Mouse (Mus musculus): Measurements from ENCODE around the gene Iba57. TPM values are rescaled to one million over a fixed set of nuclear protein-coding genes. Genes with fewer than 3 reads are reported as not detected.

Gene Iba57
- polyA plus RNA-seq, 1 experiment = 9.8 TPM

DNA sequence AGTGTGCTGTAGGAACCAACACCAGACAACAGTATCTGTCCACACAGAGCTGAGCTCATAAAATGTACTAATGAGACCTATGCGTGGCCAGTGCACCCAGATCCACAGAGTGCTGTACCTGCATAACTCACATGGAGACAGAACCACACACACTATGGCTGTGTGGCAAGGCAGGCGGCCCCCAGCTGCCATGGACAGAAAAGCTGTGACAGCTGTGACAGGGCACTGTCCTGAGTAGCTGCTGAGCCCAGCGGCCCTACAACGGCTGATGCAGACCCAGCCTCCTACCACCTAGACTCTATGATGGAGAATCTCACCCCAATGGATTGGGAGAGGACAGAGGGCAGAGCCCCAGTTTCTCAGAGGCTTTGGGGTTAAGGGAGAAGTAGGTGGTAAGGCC, 4.0 kb downstream of the Iba57 start:
- Histone ChIP-seq H3K4me1 (ENCODE audit: control insufficient read depth, insufficient read depth, insufficient read length, low read length) (peaks cover 12% of the 10 kb centered on the region), H3K4me3 (ENCODE audit: insufficient read depth, low read depth, low read length) (no peak overlapping the region), H3K27ac (replicated peaks; ENCODE audit: low read depth, low read length) (no peak overlapping the region)

DNA sequence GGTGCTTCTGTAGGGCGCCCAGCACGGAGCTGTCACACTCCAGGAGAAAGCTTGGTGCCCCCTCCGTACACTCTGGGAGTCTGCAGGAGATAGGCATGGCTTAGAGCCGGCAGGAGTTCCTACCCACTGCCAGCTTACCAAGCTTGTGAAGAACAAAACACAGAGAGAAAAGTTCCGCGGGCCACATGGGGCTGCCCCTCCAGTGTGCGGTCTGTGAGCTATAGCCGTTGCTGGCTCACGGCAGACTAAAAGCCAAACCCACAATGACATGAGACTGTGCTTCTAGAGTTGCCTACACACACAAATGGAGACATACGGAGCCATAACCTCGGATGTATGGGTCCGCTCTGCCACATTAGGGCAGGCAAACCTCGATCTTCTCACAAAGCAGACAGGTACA, 4.4 kb downstream of the Iba57 start:
- H3K4me1 ChIP-seq (ENCODE audit: control insufficient read depth, insufficient read depth, insufficient read length, low read length) = peaks cover 7% of the 10 kb centered on the region
- H3K27ac ChIP-seq (replicated peaks; ENCODE audit: low read depth, low read length) = no peak overlapping the region

DNA sequence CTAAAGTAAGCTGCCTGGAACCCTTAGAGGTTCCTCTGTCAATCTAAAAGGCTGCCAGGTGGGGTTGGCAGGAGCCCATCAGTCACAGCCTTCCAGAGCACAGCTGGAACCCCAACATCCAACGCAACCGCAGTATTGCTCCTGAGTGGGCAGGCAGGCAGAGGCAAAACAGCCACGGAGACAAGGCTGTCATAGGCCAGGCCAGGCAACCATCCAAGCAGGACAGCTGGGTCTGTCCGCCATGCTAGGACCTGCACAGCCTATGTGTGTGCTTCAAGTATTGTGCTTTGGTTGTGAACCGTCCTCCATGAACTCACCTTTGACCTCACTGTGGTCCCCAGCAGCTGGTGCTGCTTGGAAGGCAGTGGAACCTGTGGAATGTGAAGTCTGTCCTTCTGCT, 7.6 kb downstream of the Iba57 start:
- Histone ChIP-seq H3K4me3 (ENCODE audit: insufficient read depth, low read depth, low read length) (no peak overlapping the region), H3K4me1 (ENCODE audit: control insufficient read depth, insufficient read depth, insufficient read length, low read length) (no peaks in the 10 kb centered on the region), H3K27ac (replicated peaks; ENCODE audit: low read depth, low read length) (no peak overlapping the region)

More for the DNA sequence above, 4.4 kb downstream of the Iba57 start:
- no peak overlapping the region for H3K4me3 ChIP-seq (ENCODE audit: insufficient read depth, low read depth, low read length)

DNA sequence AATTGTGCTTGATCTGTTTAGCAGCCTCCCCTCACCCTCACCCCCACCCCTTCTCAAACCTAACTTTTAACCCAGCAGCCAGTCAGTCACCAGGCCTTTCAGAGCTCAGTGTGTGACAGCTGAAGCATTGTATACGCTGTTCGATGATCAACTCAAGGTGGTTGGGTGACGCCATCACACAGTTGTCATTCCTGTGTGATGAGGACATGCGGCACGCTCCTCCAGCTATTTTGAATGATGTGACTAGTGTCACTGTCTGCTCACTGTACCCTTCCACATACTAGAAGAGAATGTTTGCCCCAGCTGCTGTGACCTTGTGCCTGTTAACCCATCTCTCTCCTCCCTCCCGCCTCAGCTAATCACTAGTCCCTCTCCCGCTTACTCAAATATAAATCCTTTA, 9.3 kb downstream of the Iba57 start:
- no peaks in the 10 kb centered on the region; the same call in 1 of the 2 replicates for H3K4me1 ChIP-seq (ENCODE audit: control insufficient read depth, insufficient read depth, insufficient read length, low read length)
- no peak overlapping the region for H3K27ac ChIP-seq (replicated peaks; ENCODE audit: low read depth, low read length)

DNA sequence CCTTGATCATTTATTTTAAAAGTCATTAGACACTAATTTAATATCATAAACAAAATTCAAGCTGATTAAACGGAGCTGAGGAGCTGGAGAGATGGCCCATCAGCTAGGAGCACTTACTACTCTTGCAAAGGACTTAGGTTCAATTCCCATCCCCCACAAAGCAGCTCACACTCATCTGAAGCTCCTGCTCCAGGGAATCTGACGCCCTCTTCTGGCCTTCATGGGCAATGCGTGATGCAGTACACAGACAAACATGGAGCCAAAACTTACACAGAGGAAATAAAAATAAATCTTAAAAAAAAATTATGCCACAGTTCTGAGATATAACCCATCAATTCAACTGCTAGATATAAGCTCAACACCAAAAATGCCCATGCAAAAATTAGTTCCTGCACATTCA, 11.8 kb downstream of the Iba57 start:
- H3K4me1 ChIP-seq (ENCODE audit: control insufficient read depth, insufficient read depth, insufficient read length, low read length) = no peaks in the 10 kb centered on the region; the same call in 1 of the 2 replicates
- no peak overlapping the region for H3K4me3 ChIP-seq (ENCODE audit: insufficient read depth, low read depth, low read length)
- no peak overlapping the region for H3K27ac ChIP-seq (replicated peaks; ENCODE audit: low read depth, low read length)

More for the DNA sequence above, 9.3 kb downstream of the Iba57 start:
- H3K4me3 ChIP-seq (ENCODE audit: insufficient read depth, low read depth, low read length) = no peak overlapping the region

DNA sequence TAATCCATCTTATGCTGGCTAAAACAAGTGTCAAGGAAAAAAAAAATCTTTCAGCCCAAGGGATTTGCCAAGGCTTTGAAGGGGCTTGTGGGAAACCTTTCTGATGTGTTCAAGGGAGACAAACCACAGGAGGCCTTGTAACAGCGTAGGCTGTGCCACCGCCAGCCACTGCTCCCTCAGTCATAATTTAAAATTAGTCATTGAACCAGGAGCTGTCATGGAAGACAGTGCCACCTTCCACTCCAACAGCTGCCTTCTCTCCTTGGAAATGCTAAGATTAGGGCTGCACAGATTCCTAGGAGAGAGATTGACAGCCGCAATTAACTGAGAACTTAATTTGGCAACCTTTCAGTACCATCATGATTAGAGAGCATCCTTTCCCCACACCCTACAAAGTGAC, 14.2 kb downstream of the Iba57 start:
- Histone ChIP-seq H3K27ac (replicated peaks; ENCODE audit: low read depth, low read length) (no peak overlapping the region), H3K4me3 (ENCODE audit: insufficient read depth, low read depth, low read length) (no peak overlapping the region), H3K4me1 (ENCODE audit: control insufficient read depth, insufficient read depth, insufficient read length, low read length) (no peaks in the 10 kb centered on the region; the same call in 1 of the 2 replicates)

DNA sequence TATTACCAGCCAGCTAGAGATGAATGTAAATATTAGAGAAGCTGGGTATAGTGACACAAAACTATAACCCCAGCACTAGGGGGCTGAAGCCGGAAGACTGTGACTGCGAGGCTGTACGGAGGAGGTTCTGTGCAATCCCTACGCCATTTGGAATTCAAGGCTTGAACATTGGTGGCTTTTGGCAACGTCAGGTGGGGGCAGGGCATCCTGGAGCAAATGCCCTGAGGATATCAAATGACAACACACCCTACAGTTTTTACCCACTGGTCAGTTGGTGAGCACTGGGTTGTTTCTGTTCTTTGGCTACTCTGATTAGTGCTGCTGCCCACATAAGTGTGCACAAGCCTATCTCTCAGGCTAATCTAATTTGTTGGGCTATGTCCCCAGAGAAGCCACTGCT, 20.6 kb downstream of the Iba57 start:
- H3K27ac ChIP-seq (replicated peaks; ENCODE audit: low read depth, low read length) = no peak overlapping the region
- no peaks in the 10 kb centered on the region for H3K4me1 ChIP-seq (ENCODE audit: control insufficient read depth, insufficient read depth, insufficient read length, low read length)
- no peak overlapping the region for H3K4me3 ChIP-seq (ENCODE audit: insufficient read depth, low read depth, low read length)

DNA sequence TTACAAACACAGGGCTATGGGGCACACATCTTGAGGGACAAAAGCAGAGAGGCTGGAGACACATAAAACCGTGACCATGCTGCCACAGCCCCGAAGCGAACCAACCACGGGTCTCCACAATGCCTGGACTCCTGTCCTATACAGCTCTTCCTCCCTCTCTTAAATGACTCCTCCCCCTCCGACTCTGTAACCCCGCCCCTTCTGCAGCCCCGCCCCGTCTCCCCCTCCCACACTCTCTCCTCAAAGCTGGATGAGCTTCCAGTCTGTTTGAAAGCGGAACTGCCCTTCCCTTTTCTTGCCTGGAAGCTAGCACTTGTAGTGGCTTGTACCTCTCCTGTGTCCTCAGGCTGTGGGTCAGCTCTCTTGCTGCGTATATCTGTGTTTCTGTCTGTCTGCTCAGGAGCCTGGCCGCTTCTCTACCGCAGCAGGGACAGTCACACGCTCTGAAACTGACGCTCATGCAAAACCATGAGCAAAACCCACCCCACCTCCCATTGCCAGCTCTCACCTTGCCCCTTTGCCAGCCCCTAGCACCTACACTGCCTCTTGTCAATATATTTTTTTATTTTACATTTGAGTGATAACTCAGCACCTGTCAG, 21.7 kb downstream of the Iba57 start:
- no peak overlapping the region for H3K27ac ChIP-seq (replicated peaks; ENCODE audit: low read depth, low read length)
- H3K4me3 ChIP-seq (ENCODE audit: insufficient read depth, low read depth, low read length) = no peak overlapping the region
- H3K4me1 ChIP-seq (ENCODE audit: control insufficient read depth, insufficient read depth, insufficient read length, low read length) = no peaks in the 10 kb centered on the region

DNA sequence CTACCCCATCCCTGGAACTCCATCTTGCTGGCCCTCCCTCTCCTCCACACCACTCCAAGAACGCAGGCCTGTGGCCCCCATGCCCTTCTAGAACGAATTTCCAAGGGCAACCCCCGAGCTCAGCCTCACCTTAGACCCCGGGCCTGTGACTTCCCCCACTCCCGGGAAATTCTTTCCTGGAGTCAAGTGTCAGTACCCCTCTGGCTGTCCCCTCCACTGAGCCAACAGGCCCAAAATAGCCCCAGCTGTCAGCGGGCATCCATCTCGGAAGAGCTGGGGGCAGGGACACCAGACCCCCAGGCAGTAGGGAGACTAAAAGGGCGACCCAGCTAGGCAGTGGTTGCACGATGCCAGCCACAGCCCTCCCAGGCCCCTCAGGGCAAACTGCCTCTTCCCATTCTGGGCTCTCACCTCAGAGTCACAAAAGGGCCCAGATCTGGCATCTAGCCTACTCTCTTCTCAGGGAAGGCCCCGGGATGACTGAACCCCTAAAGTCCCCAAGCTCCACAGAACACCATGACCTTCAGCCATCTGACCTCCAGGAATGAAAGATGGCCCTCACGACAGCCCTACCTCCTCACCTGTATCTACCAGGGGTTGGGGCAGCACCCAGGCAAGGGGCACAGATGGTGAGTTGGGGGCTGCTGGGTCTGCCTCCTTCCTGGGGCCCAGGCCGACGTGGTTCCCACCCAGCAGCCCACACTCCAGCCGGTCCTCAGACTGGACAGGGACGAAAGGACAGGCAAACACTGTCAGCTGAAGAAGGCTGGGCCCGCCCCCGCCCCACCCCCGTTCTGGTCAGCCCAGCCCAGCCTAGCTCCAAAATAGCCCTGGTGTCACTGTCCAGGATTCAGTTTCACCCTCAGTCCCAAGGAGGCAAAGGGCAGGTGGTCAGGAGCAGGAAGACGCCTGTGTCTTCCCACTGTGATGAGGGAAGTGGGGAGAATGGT, 24.7 kb downstream of the Iba57 start:
- no peak overlapping the region for H3K27ac ChIP-seq (replicated peaks; ENCODE audit: low read depth, low read length)
- H3K4me3 ChIP-seq (ENCODE audit: insufficient read depth, low read depth, low read length) = no peak overlapping the region; the same call in 1 of the 2 replicates
- no peaks in the 10 kb centered on the region for H3K4me1 ChIP-seq (ENCODE audit: control insufficient read depth, insufficient read depth, insufficient read length, low read length)

DNA sequence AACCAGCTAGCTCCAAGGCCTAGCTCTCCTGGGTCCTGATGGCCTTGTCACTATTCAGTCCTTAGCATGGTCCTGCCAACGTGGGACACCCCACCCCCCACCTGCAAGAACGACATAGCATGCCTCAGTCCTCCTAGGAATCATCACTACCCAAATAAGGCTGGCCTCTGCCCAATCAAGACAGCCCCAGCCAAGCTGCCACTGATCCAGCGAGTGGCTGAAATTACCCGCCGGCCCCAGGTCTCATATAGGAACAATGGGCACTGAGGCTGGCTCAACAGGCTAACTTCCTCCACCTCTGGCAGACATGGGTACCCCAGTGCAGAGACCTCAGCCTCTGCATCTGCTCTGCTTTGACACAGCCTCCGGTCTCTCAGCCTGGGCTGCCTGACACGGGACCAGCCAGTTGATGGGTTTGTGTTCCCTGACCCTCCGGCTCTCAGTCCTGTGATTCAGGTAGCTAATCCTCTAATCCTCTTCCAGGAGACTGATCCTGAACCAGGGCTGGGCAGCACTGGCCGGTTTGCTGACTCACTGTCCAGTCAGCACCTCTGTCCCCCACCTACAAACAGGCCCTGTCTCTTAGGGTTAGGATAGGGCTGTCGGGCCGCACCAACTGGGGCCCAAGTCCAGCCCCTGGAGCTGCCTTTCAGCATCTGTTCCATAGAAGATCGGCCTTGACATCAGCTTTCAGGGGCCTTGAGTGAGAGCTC, 26.4 kb downstream of the Iba57 start:
- Histone ChIP-seq H3K27ac (replicated peaks; ENCODE audit: low read depth, low read length) (no peak overlapping the region), H3K4me1 (ENCODE audit: control insufficient read depth, insufficient read depth, insufficient read length, low read length) (no peaks in the 10 kb centered on the region), H3K4me3 (ENCODE audit: insufficient read depth, low read depth, low read length) (no peak overlapping the region)

DNA sequence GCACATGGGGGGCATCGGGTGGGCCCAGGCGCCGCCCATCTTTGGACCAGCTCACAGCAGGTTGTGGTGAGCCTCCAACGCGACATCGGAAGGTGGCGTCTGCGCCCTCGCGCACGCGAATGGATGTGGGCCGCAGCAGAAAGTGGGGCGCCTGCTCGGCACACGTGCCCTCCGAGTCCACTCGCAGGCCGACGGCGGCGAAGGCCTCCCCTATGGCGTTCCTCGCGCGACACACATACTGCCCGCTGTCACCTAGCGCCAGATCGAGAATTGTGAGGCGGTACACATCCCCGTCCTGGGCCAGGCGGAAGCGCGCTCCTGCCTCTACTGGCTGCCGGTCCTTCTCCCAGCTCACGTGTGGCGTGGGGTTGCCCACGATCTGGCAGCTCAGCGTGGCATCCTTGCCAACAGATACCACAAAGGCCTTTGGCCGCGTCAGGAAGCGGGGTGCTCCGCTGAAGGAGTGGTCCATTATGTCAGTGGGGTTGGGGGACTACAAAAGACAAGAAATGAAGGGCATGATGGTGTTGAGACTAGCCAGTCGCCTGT, 27.6 kb downstream of the Iba57 start, which contains the start of gene Obscn:
TSS of gene Obscn (minus strand) at position 499 of the 549 bp plus-strand sequence.
- H3K4me3 ChIP-seq (ENCODE audit: insufficient read depth, low read depth, low read length) = no peak within 1 kb of the TSS
- H3K27ac ChIP-seq (replicated peaks; ENCODE audit: low read depth, low read length) = no peak within 1 kb of the TSS
- H3K4me1 ChIP-seq (ENCODE audit: control insufficient read depth, insufficient read depth, insufficient read length, low read length) = no peaks in the 10 kb centered on the region

DNA sequence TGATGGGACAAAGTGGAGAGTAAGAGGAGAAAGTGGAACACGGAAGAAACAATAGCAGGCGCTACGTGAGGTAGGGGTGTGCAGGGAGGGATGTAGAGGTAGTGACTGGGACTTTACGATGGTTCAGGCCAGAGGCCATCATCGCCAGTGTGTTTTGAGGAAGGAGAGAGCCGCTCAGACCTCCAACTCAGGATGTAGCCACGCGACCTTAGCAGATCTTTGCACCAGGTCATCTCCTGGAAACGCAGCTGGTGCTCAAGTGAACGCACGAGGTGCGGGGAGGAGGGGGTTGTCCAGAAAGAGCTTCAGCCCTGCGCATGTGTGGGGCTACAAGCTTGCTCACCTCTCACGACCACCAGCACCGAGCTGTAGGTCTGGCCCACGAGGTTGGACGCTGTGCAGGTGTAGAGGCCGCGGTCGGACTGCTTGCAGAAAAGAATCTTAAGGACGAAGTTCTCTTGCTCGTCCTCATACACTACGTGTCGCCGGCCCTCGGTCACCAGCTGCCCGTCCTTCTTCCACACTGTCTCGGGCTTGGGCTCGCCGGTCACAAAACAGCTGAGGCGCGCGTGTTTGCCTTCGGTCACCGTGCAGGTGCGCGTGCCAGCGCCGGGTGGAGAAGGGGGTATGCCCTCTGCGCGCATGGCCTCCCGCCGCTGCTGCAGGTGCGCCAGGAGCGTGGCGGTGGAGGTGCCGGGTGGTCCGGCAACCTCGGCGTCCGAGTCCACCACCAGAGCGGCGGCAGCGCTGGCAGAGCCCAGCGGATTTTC, 28.3 kb downstream of the Iba57 start:
- no peak overlapping the region for H3K27ac ChIP-seq (replicated peaks; ENCODE audit: low read depth, low read length)
- H3K4me3 ChIP-seq (ENCODE audit: insufficient read depth, low read depth, low read length) = no peak overlapping the region
- H3K4me1 ChIP-seq (ENCODE audit: control insufficient read depth, insufficient read depth, insufficient read length, low read length) = no peaks in the 10 kb centered on the region

DNA sequence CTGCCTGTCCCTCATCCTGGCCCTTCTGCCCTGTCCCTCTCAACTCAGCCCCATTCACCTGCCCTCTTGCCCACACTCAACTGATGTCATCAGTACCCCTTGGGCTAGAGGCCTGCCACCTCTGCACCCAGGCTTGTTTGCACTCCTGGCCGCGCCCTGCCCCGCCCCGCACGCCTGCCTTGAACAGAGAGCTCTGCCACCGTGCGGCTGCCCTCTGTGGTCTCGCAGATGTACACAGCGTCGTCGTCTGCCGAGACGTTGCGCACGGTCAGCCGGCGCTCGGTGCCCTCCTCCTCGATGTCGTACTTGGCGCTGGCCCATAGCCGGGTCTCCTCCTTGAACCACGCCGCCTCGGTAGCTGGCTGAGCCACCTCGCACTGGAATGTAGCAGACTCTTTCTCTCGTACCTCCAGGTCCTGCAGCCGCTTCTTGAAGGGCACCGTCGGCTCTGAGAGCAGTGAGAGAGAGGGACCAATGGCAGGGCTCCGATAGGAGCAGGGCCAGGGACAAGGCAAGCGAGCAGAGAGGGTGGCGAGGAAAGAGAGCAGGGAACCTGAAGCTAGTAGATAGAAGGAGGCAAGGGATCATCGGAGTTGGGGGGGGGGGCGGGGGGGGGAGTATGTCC, 29.1 kb downstream of the Iba57 start:
- Histone ChIP-seq H3K4me3 (ENCODE audit: insufficient read depth, low read depth, low read length) (no peak overlapping the region), H3K4me1 (ENCODE audit: control insufficient read depth, insufficient read depth, insufficient read length, low read length) (no peaks in the 10 kb centered on the region), H3K27ac (replicated peaks; ENCODE audit: low read depth, low read length) (no peak overlapping the region)

DNA sequence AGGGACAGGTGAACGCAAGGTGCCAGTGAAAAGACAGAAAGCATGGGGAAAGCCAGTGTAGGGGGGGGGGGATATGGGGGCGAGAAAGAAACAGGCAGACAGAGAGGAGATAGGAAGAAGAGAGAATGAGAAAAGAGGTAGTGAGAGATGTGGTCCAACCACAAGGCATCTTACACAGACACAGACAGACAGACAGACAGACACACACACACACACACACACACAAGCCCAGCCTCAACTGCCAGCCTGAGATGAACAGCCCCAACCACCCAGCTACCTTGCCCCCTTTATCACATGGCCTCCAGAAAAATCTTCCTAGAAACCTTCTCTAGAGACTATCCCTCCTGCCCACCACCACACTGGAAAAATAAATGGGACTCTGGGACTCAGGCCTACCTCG, 31.5 kb downstream of the Iba57 start:
- Histone ChIP-seq H3K27ac (replicated peaks; ENCODE audit: low read depth, low read length) (no peak overlapping the region), H3K4me3 (ENCODE audit: insufficient read depth, low read depth, low read length) (no peak overlapping the region), H3K4me1 (ENCODE audit: control insufficient read depth, insufficient read depth, insufficient read length, low read length) (no peaks in the 10 kb centered on the region)
